In genomic region chr4:28815621-28815920, GRCm38 (mm10) we compare ENCODE assay signal across 8 mouse cellular contexts. TPM values are rescaled to one million over a fixed set of nuclear protein-coding genes. Genes with fewer than 3 reads are reported as not detected.
DNase-seq lines count a peak whose midpoint lies in the region; ATAC-seq and TF ChIP-seq lines count a peak whose summit lies in the region.

No protein-coding gene starts in this region.

- no peaks in the 10 kb centered on the region for H3K9me3 ChIP-seq in kidney, embryonic 14.5 days (ENCODE audit: control insufficient read depth, low read length)
- H3K9me3 ChIP-seq in embryonic facial prominence, embryonic 11.5 days (replicated peaks; ENCODE audit: control insufficient read depth, low read length) = no peaks in the 10 kb centered on the region
- no peaks in the 10 kb centered on the region for H3K9me3 ChIP-seq in hindbrain, postnatal 0 days (ENCODE audit: low read length)
- H3K9me3 ChIP-seq in midbrain, embryonic 13.5 days = no peaks in the 10 kb centered on the region

- H3K4me3 ChIP-seq in kidney, embryonic 14.5 days (ENCODE audit: low read length) = peak overlapping the region; percentile 84
- H3K4me3 ChIP-seq in embryonic facial prominence, embryonic 11.5 days (ENCODE audit: low read depth, low read length) = peak overlapping the region; percentile 72
- H3K4me3 ChIP-seq in hindbrain, postnatal 0 days (ENCODE audit: low read length) = peak overlapping the region; percentile 88
- H3K4me3 ChIP-seq in midbrain, embryonic 13.5 days (replicated peaks) = peak overlapping the region; percentile 77

- no peak for DNase-seq in kidney, adult 18-20 months
- no peak for DNase-seq in embryonic facial prominence, embryonic 11.5 days (ENCODE audit: low spot score)
- no peak for DNase-seq in hindbrain, postnatal 0 days (ENCODE audit: low spot score)
- DNase-seq in embryo, embryonic 10 days (ENCODE audit: low spot score) = no peak

- no peak for TF ChIP-seq CTCF in hindbrain, postnatal 0 days (IDR thresholded peaks at IDR 0.05; ENCODE audit: low read depth)

- WGBS in kidney, embryonic 14.5 days = 0% methylated on average over 15 of the region's 15 CpGs
- WGBS in embryonic facial prominence, embryonic 11.5 days = 0% methylated on average over 15 of the region's 15 CpGs
- 0% methylated on average over 15 of the region's 15 CpGs for WGBS in hindbrain, postnatal 0 days
- WGBS in midbrain, embryonic 13.5 days = 0% methylated on average over 12 of the region's 15 CpGs

- H3K9ac ChIP-seq in kidney, embryonic 14.5 days (ENCODE audit: low read depth, low read length) = peak overlapping the region; percentile 80
- peak overlapping the region; percentile 95 for H3K9ac ChIP-seq in embryonic facial prominence, embryonic 11.5 days (replicated peaks; ENCODE audit: low read length)
- peak overlapping the region; percentile 84 for H3K9ac ChIP-seq in hindbrain, postnatal 0 days (replicated peaks; ENCODE audit: low read length)
- H3K9ac ChIP-seq in midbrain, embryonic 13.5 days (replicated peaks) = peak overlapping the region; percentile 91

- no peak for ATAC-seq in kidney, embryonic 14.5 days (ENCODE audit: low FRiP score, low TSS enrichment)
- no peak for ATAC-seq in embryonic facial prominence, embryonic 11.5 days (replicated peaks; ENCODE audit: insufficient number of reproducible peaks, low FRiP score, low TSS enrichment, low read depth)
- no peak for ATAC-seq in hindbrain, postnatal 0 days
- no peak for ATAC-seq in midbrain, embryonic 13.5 days
- ATAC-seq in erythroid progenitor cell, adult 5-6 weeks (replicated peaks; ENCODE audit: low FRiP score, poor library complexity, severe bottlenecking) = no peak
- no peak for ATAC-seq in inflammation-experienced regulatory T-cells, adult 6 months

- H3K36me3 ChIP-seq in kidney, embryonic 14.5 days (ENCODE audit: control insufficient read depth, insufficient read depth, low read length) = no peaks in the 10 kb centered on the region
- H3K36me3 ChIP-seq in embryonic facial prominence, embryonic 11.5 days (replicated peaks; ENCODE audit: control insufficient read depth, insufficient read depth, low read depth, low read length) = no peaks in the 10 kb centered on the region
- H3K36me3 ChIP-seq in hindbrain, postnatal 0 days (ENCODE audit: insufficient read depth, low read length) = no peaks in the 10 kb centered on the region
- no peaks in the 10 kb centered on the region for H3K36me3 ChIP-seq in midbrain, embryonic 13.5 days

- H3K27me3 ChIP-seq in kidney, embryonic 14.5 days (ENCODE audit: control insufficient read depth, insufficient read depth, low read length) = no peaks in the 10 kb centered on the region
- H3K27me3 ChIP-seq in embryonic facial prominence, embryonic 11.5 days (ENCODE audit: control insufficient read depth, insufficient read depth, low read length) = no peaks in the 10 kb centered on the region
- no peaks in the 10 kb centered on the region for H3K27me3 ChIP-seq in hindbrain, postnatal 0 days (ENCODE audit: insufficient read depth, low read length)
- peaks cover 10% of the 10 kb centered on the region for H3K27me3 ChIP-seq in midbrain, embryonic 13.5 days

- H3K4me2 ChIP-seq in kidney, embryonic 14.5 days (replicated peaks; ENCODE audit: low read depth, low read length) = peak overlapping the region; percentile 87
- H3K4me2 ChIP-seq in embryonic facial prominence, embryonic 11.5 days (ENCODE audit: low read depth, low read length) = peak overlapping the region; percentile 82
- H3K4me2 ChIP-seq in hindbrain, postnatal 0 days (ENCODE audit: low read depth, low read length) = peak overlapping the region; percentile 80
- peak overlapping the region; percentile 78 for H3K4me2 ChIP-seq in midbrain, embryonic 13.5 days (replicated peaks)

- no peaks in the 10 kb centered on the region for H3K4me1 ChIP-seq in kidney, embryonic 14.5 days (ENCODE audit: control insufficient read depth, insufficient read depth, low read length)
- H3K4me1 ChIP-seq in embryonic facial prominence, embryonic 11.5 days (ENCODE audit: control insufficient read depth, insufficient read depth, low read length) = no peaks in the 10 kb centered on the region
- H3K4me1 ChIP-seq in hindbrain, postnatal 0 days (ENCODE audit: insufficient read depth, low read length) = no peaks in the 10 kb centered on the region
- H3K4me1 ChIP-seq in midbrain, embryonic 13.5 days (replicated peaks) = peaks cover 7% of the 10 kb centered on the region

- peak overlapping the region; percentile 77 for H3K27ac ChIP-seq in kidney, embryonic 14.5 days (ENCODE audit: low read depth, low read length)
- H3K27ac ChIP-seq in embryonic facial prominence, embryonic 11.5 days (replicated peaks; ENCODE audit: low read depth, low read length) = peak overlapping the region; percentile 87
- peak overlapping the region; percentile 96 for H3K27ac ChIP-seq in hindbrain, postnatal 0 days
- H3K27ac ChIP-seq in midbrain, embryonic 13.5 days = peak overlapping the region; percentile 96

RNA-seq across cellular contexts. Expression of gene Epha7, which starts 2.6 kb away (rescaled TPM):
- 23.6 and 41.2 TPM in 2 replicates for polyA plus RNA-seq in kidney, embryonic 14.5 days (2014; fragmentation: Nextera tagmentation; extraction: Ambion mirVana)
- 56.6 and 57.9 TPM in 2 replicates for polyA plus RNA-seq in embryonic facial prominence, embryonic 11.5 days (2014; fragmentation: Nextera tagmentation; extraction: Ambion mirVana)
- total RNA-seq in hindbrain, postnatal 0 days (2014; rRNA removed) = 38.1 and 39.9 TPM in 2 replicates
- polyA plus RNA-seq in hindbrain, postnatal 0 days (2015; fragmentation: Nextera tagmentation; extraction: Ambion mirVana) = 41.5 and 43.7 TPM in 2 replicates
- 61.2 and 69.2 TPM in 2 replicates for polyA plus RNA-seq in midbrain, embryonic 13.5 days (2015; fragmentation: Nextera tagmentation; extraction: Ambion mirVana)
- total RNA-seq in erythroid progenitor cell, adult 5-6 weeks (2015; ENCODE audit: low replicate concordance) = under 0.01 and 4.7 TPM in 2 replicates
- total RNA-seq in erythroid progenitor cell, adult 5-6 weeks (2017; ENCODE audit: low replicate concordance) = not detected in 2 replicates
- polyA plus RNA-seq in inflammation-experienced regulatory T-cells, adult 6 months (2017; shearing (Covaris generic)) = under 1 TPM in 2 of 3 experiments, not detected in 1; 0.05 to 0.08 TPM

Comparison
In these comparisons a context has a peak if more than half of its experiments do, and no peak if none do; other contexts are left out.
1. RNA of gene Epha7, which starts 2.6 kb away (polyA plus RNA-seq): 61.2 to 69.2 TPM in midbrain, embryonic 13.5 days, 56.6 to 57.9 TPM in embryonic facial prominence, embryonic 11.5 days, 41.5 to 43.7 TPM in hindbrain, postnatal 0 days and 23.6 to 41.2 TPM in kidney, embryonic 14.5 days; 0.05 to 0.08 TPM in inflammation-experienced regulatory T-cells, adult 6 months; every median in the first group is over 10 times any median in the second.
2. Peak in every context shown above with its lines, with median percentiles within 50 percentile points of each other: H3K27ac ChIP-seq, H3K4me2 ChIP-seq, H3K4me3 ChIP-seq and H3K9ac ChIP-seq.